Mouse (Mus musculus): ENCODE data around the gene Zdhhc16.
"Not testable (repeated sequence)": the region's sequence is repeated elsewhere in the genome, so short reads cannot be mapped to it uniquely, and the experiment has no call there.

Gene Zdhhc16

DNA sequence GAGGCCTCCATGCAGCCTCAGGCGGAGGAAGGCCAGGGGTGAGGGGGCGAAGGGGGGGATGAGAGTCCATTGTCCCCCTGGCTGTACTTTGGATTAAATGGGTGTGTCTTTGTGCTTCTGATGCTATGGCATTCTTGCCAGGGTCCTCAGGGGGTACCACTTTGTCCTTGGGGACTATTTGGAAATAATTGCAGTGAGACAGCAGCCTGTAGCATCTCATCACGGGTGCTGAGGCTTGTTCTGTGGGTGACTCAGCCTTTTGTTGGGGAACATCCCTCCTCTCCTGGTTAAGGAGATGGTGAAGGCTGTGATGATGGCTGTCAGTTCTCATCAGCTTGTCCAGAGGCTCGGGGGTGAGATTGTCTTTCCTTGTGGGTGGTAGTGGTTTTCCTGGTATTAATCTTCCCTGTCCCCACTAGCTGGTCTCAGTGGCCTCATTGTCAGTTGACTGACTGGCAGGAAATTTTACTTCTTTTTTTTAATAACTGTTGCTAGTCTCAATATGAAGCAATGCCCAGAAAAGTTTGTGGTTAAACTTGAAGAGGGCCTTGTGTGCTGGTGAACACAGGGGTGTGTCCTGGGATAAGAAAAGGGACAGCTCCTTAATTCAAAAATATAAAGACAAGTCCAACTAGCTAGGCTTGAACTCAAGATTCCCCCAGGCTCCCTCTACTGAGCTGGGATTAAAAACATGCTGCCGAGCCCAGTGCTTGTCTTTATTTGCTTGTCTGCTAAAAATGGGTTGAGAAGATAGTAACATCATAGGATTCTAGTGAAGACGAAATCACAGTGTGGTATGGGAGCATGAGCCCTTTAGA, 19.3 kb upstream of the Zdhhc16 start:
- DNase-seq = no peak

GRCm38 (mm10) chr19:41914592-41914882, 18.7 kb upstream of the Zdhhc16 start:
- DNase-seq = not testable (repeated sequence)

DNA sequence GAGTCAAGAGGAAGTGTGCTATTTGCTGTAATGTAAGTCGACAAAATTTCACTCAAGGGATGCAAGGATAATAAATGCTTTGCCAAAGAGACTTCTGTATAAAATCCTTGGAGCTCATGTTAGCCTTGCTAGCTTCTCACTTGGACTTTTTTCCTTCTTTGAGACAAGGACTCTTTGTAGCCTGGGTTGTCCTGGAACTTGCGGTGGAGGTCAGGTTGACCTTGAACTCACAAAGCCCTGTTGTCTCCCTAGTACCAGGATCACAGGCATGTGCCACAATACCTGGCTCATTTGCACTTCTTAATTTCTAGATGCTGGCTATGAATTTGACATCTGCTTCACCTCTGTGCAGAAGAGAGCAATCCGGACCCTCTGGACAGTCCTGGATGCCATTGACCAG, 18.0 kb upstream of the Zdhhc16 start:
- no peak for DNase-seq

- no peak for DNase-seq
Measured at GRCm38 (mm10) chr19:41916853-41917252, 16.4 kb upstream of the Zdhhc16 start.

DNA sequence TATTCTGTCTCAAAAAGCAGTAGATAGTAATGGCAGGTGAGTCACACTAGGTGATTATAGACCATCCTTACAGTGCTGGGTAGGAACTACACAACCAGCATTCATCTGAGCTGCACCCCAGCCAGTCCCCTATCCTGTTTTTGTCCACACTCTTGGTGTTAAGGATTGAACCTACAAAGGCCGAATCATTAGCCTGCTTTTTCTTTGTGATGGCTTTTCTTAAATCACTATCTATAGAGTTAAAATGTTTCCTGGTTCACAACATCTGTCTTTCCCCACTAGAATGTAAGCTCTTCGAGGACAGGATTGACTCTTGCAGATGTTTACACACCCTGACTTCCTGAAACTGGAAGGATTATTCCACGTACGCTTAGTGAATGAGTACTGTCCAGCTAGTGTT, 13.8 kb upstream of the Zdhhc16 start:
- no peak for DNase-seq

- no peak for DNase-seq
Measured at GRCm38 (mm10) chr19:41920412-41921067, 12.7 kb upstream of the Zdhhc16 start.

GRCm38 (mm10) chr19:41932686-41933085, 594 bp upstream of the Zdhhc16 start:
- peak; percentile 10 for DNase-seq

DNA sequence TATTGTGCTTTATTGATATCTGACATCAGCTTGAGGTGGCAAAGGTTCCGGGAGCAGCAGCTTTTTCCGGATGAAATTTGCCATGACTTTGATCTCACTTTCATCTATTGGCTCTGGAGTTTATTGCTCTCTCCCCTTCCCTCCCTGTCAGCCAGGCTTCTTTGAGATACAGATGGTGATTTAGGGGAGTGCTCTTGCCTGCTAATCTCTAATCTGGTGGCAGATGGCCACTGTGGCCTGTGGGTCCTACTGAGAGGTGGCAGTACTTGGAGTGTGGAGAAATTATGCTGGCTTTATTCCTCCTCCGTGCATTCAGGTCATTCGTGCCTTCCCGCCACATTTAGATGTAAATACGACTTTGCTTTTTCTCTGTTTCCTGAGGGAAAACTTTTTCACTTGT, 844 bp downstream of the Zdhhc16 start:
- DNase-seq = no peak

GRCm38 (mm10) chr19:41935921-41936320, 2.6 kb downstream of the Zdhhc16 start:
- no peak for DNase-seq

- no peak for DNase-seq
Measured at GRCm38 (mm10) chr19:41938539-41938938, 5.3 kb downstream of the Zdhhc16 start.

GRCm38 (mm10) chr19:41943841-41944240, 10.6 kb downstream of the Zdhhc16 start:
- no peak for DNase-seq

GRCm38 (mm10) chr19:41952287-41952686, 19.0 kb downstream of the Zdhhc16 start:
- DNase-seq = no peak

GRCm38 (mm10) chr19:41953574-41953973, 20.3 kb downstream of the Zdhhc16 start:
- DNase-seq = no peak

GRCm38 (mm10) chr19:41969618-41970017, 36.3 kb downstream of the Zdhhc16 start:
- no peak for DNase-seq

DNA sequence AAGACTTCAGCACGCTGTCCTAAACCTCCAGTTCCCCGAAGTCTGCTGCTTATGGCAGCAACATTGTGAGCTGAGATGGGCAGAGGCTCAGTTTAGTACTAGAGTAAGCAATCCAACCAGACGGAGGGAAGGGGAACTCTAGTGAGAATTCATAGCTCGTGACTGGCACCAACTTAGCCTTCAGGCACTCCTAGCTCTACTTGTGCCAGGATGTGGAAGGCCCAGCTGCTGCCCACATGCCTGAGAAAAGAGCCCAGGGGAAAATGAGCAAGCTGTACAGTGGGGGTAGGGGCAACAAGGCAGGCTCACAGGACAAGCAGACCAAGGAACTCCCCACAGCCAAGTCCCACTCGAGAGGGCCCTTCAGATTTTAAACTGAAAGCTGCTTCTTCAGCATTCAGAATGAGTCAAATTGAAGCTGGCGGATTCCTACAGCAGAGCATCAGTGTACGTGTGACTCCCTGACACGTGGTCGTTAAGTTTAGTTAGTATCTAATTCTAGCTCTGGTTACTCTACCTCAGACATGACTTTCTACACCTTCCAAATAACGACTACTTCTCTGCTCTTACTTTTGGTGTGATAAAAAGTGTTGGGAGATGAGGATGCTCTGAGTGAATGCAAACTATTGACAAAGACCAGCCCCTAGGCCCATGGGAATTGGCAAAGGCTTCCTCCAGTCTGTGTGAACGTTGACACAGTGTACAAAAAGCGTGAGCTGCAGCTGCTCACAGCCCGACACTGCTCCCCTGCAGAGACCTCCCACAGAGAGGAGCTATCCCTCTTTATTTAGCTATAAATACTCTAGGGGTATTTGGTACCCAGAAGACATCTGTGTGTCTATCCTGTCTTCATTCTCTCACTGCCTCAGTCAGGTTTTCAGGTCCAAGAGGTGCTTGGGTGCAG, 40.9 kb downstream of the Zdhhc16 start:
- peak; percentile 50 for DNase-seq

DNA sequence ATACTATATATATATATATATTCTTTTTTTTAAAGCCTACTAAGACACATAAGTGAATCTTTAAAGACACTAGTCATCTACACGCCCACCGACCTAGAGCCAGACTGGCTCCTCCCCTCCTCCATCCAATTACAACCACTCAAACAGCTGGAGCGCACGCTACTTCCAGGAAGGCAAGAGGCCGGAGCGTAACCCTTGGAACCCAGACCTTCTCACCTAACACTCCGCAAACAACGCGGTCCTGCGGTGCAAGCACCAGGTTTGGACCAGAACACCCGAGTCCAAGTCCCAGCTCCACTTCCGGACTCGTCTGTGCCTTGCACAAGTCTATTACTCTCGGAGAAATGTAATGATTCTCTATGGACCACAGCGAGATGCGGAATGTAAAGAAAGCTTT, 47.1 kb downstream of the Zdhhc16 start:
- peak; percentile 17 for DNase-seq

DNA sequence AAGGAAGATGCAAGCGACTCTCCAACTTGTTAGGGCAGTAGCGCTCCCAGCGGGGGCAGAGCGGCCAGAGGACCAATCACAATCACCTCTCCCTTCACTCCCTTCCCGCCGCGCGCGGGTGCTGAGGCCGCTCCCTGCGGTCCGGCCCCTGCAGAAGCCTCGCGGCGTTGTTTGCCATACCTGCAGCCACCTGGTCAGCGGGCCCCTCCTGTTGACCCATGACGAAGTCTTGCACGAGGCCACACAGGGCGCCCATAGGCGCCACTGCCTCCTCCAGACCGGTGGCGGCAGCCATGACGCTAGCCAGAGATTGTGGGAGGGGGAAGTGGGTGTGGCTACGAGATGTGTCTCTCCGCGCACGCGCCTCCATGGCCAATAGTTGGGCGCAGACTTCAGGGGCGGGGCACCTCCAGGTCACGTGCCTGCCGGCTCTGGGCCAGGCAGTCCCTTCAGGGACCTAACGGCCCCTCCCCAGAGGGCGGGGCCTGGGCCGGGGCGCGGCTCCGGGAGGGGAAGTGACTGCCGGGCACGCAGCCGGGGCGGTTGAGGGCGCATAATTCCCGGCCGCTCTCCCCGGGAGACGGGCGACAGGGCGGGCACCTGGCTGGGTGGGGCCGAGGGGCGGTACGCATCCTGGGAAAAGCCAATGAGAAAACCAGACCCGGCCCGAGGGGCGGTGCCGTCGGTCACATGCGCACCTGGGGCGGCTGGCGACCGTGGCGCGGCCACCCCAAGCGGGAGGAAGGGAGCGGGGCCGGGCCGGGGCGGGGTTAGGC, 47.7 kb downstream of the Zdhhc16 start, which contains the start of gene Mms19:
Gene Mms19 (minus strand): TSS at position 339 of the 776 bp plus-strand sequence.
- DNase-seq = peak; percentile 99

- no peak for DNase-seq
Measured at GRCm38 (mm10) chr19:41981595-41981927, 48.3 kb downstream of the Zdhhc16 start, which contains the start of gene Ubtd1. Gene Ubtd1 (plus strand): TSS chr19:41981763.

GRCm38 (mm10) chr19:41981931-41982790, 48.9 kb downstream of the Zdhhc16 start:
- peak; percentile 17 for DNase-seq

DNA sequence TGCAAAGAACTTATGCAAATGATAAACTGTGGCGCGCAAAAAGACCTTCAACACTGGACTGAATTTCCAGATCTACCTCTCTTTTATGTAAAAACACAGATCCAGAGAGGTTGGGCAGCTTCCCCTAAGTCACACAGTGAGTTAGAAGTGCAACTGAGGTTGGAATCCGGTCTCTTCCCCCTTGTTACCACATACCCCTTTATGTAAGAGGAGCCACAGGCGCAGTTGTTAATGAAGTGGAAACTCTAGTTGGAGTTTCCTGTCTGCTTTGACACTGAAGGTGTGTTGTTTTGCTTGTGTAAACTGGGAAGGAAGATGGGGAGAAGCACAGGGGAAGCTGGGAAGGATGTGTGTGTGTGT, 49.5 kb downstream of the Zdhhc16 start:
- DNase-seq = no peak

DNA sequence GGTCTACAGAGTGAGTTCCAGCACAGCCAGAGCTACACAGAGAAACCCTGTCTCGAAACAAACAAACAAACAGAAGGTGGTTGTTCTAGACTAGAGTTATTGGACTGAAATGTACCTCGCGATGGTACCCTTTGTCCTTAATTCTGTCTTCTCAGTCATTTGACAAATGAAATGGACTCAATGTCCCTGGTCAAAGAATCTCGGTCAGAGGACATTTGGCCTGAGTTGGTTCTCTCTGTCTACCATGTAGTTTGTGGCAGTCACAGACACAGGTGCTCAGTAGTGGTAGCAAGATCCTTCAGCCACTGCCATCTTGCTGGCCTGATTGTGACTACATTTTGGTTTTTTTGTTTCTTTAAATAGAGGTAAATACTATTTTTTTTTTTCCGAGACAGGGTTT, 52.7 kb downstream of the Zdhhc16 start:
- no peak for DNase-seq

DNA sequence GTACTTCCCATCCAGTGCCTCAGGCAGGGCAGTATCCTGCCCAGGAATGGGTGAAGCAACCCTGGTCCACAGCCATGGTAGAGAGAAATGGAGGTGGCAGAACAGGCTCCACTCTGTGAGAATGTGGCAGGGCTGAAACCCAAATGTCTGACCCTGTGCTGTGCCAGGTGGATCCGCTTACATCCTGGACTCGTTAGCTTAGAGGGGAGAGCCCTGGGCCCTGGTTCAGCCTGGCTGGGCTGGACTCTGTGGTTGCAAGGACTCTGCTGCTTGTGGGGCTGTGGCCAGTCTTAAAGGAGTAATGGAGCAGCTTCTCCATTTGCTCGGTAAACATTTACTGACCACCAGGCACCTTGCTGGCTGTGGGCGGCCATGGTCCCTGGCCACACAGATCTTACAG, 53.9 kb downstream of the Zdhhc16 start:
- DNase-seq = no peak

Data from right cerebral cortex, adult 18-20 months (tissue).